Mouse (Mus musculus): ENCODE measurements at regions not wholly inside any gene's neighbourhood (a gene's known extent, or its start where the extent isn't known, plus 50 kb on each side); places are given as distances from the start of the nearest gene placed in this dataset.

- DNase-seq = no peak
Observed at GRCm38 (mm10) chr3:157842872-157843271, 82.0 kb downstream of the Cth start.

GRCm38 (mm10) chr3:157841164-157841719 is 83.6 kb downstream of the Cth start:
- DNase-seq = no peak

DNA sequence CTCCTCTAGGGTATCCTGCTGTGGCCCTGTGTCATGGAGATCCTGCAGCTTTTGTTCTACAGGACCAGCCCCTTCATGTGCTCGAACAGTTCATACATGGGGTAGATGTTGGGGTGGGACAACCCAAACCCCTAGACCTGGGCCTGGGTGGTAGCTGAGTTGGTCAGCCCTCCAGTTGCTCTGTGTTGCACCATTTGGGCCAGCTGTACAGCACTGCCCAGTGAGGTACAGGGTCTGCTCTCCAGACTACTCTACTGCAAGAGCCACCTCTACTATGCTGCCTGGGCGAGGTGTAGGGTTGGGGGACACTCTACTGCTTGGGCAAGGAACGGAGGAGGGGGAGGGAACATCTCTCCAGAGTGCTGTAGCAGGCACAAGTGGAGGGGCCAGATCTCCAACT is 120.6 kb downstream of the Cth start:
- DNase-seq = no peak

DNA sequence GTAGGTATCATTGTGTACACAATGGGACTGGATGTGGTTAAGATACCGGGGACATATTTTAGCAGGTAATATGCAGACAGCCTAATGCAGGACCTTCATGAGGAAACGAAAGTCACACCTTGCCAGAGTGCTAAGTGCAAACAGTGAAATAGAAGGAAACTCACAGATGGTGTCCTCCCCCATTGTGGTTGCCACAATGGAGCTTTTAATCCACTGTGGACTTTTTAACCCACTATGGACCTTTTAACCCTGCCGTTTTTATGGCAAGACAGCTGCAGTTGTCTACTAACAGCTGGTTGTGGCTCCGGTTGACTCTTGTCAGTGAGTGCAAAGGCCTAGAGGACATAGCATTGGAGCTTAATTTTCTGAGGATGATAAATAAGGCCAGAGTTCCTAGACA is 121.5 kb downstream of the Cth start:
- DNase-seq = no peak

DNA sequence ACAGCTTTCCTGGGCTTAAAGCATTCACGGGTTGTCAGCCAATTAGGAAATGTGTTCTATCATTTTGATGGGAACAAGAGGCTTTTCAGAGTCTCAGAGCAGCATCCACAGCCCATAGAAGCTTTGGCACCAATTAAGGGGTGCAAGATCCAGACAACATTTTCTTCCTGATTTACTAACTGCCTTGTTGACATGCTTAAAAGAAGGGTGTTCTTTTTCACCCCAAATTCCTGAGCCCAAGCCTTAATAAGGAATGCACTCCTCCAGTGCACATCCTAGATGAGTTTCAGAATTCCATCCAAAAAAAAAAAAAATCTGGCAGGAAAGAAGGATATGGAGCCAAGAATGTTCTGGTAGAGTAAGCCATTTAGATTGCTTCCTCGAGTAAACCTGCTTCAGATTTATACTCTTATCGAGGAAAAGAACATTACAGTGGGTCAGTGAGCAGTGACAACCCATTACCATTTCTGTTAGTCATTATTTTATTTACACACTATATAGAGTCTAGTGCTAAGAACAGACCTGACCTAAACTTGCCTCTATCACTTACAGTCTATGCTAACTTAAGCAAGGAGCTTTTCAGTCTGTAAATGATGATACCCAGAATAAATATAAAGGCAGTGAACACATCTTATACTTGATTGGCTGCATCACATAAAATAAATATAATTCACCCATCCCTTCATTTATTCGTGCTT is 137.2 kb downstream of the Cth start:
- DNase-seq = no peak

DNA sequence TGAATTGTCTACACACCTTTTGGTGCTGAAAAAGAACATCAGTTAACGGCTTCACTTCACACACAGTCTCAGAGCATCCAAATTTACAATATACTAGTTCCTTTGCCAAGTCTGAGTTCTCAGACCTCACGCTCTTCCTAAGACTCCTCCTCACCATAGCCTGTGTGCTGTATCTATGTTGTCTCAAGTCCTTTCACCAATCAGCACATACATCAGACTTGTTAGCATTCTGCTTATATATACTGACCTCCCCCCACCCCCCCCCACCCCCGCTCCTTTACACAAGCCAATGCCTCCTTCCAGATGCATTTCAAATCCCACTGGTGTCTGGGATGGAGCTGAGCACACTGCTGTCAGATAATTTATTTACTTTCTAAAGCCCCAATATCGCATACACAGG is 143.8 kb downstream of the Cth start:
- no peak for DNase-seq

GRCm38 (mm10) chr3:157777779-157778178 is 147.1 kb downstream of the Cth start:
- no peak for DNase-seq

- no peak for DNase-seq
Observed at GRCm38 (mm10) chr3:157763487-157764199, 161.2 kb downstream of the Cth start.

DNA sequence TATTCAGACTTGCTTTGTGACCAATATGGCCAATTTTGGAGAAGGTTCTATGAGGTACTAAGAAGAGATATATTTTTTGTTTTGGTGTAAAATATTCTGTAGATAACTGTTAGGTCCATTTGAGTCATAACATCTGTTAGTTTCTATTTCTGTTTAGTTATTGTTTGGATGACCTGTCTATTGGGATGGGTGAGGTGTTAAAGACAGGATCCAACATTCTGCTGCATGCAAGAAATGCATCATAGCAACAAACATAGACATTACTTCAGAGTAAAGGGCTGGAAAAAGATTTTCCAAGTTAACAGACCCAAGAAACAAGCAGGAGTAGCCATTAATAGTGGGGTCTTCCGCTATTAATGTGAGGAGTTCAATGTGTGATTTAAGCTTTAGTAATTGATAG is 165.0 kb downstream of the Cth start:
- no peak for DNase-seq

DNA sequence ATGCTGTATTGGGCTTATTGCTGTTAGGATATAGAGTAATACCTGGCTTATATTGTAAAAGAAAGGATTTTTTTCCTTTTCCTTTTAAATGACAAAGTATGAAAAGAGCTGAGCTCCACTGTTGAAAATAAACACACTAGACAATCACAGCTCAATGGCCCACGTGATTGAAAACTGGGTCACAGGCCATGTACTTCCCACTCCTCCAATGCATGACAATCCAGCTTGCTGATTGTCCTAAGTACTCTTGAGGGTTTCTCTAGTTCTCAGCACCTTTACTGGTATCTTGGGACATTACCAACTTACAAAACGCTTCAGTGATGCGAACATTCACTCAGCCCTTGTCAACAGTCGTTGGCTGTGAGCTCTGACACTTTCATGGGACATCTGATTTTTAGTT is 170.1 kb downstream of the Cth start:
- no peak for DNase-seq

- no peak for DNase-seq
Observed at GRCm38 (mm10) chr3:157750266-157750665, 174.6 kb downstream of the Cth start.

- no peak for DNase-seq
Observed at GRCm38 (mm10) chr3:157748395-157749037, 176.4 kb downstream of the Cth start.

- DNase-seq = no peak
Observed at GRCm38 (mm10) chr3:157743000-157743399, 176.3 kb downstream of the Ptger3 start.

DNA sequence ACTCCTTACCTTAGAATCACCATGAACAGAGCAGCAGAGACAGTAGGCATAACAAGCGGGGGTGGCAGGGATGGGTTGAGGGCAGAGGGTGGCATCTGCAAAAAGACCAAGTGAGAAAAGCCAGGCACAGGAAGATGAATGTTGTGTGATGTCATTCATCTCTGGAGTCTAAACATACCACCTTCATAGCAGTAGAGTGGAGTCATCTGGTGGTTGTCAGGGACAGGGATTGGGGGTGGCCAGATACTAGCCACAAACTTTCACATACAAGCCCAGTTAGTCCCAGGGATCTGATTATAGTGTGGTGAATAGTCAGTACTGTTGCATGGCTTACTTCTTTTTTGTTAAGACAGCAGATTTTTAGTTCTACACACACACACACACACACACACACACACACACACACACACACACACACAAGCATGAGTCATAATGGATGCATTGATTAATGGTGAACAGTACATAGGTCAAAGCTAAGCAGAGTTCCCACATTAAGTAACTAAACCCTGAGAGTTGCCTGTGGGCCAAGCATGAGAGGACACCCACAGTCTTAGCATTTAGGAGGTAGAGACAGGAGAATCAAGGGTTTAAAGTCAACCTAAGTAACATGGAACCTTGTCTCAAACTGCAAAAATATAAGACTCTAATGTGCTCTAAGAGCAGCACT is 173.1 kb downstream of the Ptger3 start:
- no peak for DNase-seq

GRCm38 (mm10) chr3:157732136-157732940 is 165.6 kb downstream of the Ptger3 start:
- DNase-seq = no peak

DNA sequence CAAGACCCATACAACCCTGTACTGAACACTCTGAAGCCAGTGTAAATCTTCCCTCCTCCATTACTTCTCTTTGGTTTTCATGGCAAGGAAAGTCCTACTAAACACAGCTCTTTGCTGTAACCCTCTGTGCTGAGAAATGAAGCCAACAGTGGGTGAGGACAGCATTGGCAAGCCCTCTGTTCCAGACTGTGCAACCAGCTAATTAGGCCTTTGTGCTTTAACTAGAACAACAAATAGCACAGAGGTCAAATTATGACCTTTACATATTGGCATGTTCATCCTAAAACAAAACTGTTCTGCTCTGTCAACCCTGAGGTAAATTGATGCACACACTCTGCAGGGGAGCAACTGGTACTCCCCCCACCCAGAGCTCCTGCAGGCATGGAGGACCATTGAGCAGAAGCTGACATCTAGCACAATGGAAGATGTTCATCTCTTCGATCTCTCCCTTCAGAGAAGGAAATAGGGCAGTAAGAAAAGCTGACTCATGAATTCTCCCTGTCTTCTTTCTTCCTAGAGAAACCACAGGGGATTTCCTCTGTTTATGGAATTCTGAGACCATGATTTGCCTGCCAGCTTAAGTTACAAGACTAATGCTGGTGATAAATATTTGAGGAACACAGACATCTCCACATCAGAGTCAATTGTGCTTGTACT is 163.1 kb downstream of the Ptger3 start:
- no peak for DNase-seq

DNA sequence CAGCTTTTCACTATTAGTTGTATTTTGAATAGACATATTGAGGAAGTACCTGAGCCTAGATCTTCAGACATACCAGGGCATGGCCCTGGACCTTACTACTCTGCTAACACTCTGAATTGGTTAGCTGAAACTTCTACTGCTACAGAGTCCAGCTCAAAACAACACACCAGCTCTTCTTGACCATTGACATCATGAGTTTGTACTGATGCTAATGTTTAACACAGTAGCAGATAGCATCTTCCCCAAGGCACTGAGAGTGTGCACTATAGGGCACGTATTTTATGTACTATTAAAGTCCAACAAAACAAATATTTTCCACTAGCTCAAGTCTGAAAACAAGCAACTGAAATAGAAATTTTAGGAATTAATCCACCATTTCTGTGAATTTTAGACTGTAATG is 157.8 kb downstream of the Ptger3 start:
- DNase-seq = no peak

- DNase-seq = no peak
Observed at GRCm38 (mm10) chr3:157723184-157723583, 156.5 kb downstream of the Ptger3 start.

GRCm38 (mm10) chr3:157717313-157717921 is 150.7 kb downstream of the Ptger3 start:
- peak; percentile 72 to 80 for DNase-seq

- DNase-seq = peak in 1 of 2 experiments; percentile 15
Observed at GRCm38 (mm10) chr3:157714023-157714422, 147.3 kb downstream of the Ptger3 start.
